Mouse (Mus musculus) mouse embryonic stem cell (cell line): Measurements from ENCODE around the gene Hmox1.

Experiments used
- in situ Hi-C, 2 experiments: fragments of 300-500 bp; cut with MboI; formaldehyde crosslinking; loops; 1 replicate in 1 of 2; 3 replicates in 1 of 2; pipeline ENCODE4 v1.14.3; 2019 to 2020; ENCODE audit warnings: low sequenced_read_pairs in 2 of 2, low pct_unique_long_range_greater_than_20kb in 1 of 2, mixed read lengths in 1 of 2; ENCODE audit not compliant: unreplicated experiment in 1 of 2

Hmox1 gene

DNA sequence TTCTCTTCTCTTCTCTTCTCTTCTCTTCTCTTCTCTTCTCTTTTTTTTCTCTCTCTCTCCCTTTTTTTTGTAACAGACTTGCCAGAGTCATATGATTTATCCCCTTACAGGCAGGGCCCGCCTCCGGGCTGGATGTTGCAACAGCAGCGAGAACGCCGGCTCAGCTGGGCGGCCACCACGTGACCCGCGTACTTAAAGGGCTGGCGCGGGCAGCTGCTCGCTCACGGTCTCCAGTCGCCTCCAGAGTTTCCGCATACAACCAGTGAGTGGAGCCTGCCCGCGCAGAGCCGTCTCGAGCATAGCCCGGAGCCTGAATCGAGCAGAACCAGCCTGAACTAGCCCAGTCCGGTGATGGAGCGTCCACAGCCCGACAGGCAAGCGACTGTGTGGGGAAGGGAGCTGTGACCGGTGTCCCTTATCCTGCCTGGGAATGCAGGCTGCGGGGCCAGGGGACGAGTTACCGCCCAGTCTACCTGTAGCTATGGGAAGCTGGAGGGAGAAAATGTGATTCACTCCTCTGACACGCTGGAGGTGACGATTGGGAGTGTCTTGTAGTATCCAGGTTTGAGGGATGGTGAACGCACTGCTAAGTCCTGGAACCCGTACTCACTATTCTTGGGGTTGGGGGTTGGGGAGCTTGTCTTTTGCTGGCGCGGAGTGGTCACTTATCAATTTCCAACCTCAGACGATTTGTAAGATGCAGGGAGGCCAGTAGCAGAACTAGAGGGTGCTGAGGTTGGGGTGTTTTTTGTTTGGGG, at the start of gene Hmox1:
Hmox1 (plus strand) TSS at position 223 of the 758 bp plus-strand sequence.
- in situ Hi-C loops, result no loop called here

- in situ Hi-C loops, result no loop called here
Measured at GRCm38 (mm10) chr8:75046303-75046702, 47.1 kb upstream of the Hmox1 start.

- in situ Hi-C loops, result no loop called here
Measured at GRCm38 (mm10) chr8:75047784-75048183, 45.6 kb upstream of the Hmox1 start.

GRCm38 (mm10) chr8:75053342-75053741, 40.1 kb upstream of the Hmox1 start:
- in situ Hi-C loops, result no loop called here

DNA sequence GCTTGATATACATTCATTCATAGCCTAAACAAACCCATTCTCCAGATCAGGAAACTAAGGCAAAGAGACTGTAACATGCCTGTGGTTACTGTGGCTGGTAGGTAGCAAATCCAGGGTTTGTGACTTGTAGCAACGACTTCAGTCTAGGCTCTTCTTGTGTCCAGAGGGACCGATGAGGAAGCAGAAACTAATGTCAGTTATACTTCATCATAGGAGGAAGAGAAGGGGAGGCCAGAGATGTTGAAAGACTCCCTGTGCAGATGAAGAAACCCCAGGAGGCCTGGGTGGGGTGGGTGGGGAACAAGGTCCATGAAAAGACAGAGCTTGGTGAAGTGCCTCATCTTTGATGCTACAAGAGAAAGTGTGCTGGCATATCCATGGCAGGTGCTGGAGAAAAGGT, 37.7 kb upstream of the Hmox1 start:
- in situ Hi-C loops, result no loop called here

DNA sequence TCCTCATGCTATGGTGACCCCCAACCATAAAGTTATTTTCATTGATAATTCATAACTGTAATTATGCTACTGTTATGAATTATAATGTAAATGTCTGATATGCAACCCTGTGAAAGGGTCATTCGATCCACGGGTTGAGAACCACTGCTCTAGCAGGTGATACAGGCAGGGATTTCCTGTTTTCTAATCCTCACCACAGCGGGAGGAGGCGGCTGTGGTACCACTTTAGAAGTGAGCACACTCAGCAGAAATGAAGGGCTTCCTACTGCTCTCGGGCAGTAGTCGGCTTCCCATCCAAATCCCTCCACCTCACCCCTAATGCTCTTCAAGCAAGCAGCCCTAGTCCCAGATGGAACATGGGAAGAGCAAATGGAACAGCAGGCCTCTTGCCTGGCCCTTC, 33.4 kb upstream of the Hmox1 start:
- in situ Hi-C loops, result no loop called here

- in situ Hi-C loops, result no loop called here
Measured at GRCm38 (mm10) chr8:75060815-75061214, 32.6 kb upstream of the Hmox1 start.

DNA sequence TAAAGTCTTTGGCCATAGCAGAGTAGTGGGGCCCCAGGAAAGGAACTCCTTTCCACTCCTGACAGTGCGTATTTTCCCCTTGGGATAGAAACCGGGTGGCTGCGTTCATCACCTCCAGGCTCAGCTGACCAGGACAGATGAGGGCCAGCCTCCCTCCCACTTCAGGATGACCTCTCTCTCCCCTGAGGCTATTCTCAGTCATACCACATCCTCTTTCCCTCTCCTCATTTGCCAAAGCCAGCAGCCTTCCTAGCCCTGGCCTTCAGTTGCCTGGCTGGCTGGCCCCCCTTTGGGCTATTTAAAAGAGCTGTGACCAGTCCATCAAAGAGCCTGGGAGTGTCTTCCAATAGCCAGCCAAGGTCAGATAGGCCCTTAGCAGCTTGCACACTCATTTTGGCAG, 30.1 kb upstream of the Hmox1 start:
- in situ Hi-C loops, result no loop called here

DNA sequence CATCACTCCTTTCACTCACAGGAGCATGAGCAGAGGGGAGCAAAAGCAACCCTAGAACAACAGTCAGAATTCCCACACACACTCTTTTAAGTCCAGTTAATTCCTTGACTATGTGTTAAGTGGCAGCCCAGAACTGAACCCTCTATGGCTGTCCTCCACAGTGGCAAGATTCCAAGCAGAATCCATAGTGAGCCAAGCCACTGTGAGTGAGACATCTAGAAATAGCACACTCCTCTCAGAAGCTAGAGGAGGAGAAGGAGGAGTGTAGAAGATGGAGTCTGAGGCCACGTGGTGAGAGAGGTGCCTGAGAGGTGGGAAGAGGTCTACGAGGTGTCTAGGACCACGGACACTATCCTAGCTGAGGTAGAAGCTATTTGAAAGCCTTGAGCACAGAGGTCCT, 28.6 kb upstream of the Hmox1 start:
- in situ Hi-C loops, result no loop called here

DNA sequence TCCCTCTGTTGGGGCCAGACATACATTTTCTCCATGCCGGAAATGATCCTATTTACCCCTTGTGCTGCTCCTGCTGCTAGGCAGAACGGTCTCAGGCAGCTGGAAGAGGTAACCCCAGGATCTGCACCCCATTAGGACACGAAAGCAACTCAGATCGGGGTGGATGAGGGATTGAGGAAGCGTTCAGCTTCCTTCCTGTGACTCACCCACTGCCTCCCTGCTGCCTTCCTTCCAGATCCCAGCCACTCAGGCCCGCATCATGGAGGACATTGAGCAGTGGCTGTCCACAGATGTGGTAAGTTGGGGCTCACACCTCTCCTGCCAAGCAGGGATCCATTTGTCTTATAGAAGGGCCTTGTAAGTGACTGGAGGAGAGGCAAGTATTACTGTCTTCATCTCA, 26.1 kb upstream of the Hmox1 start:
- in situ Hi-C loops, result no loop called here

- in situ Hi-C loops, result loop anchor here (10.0 kb wide), 2 partner anchors 145 to 155 kb away; partner anchors contain the start of gene Rasd2 (in 1 of the 2)
Measured at GRCm38 (mm10) chr8:75070297-75070696, 23.1 kb upstream of the Hmox1 start.

GRCm38 (mm10) chr8:75071627-75072346, 21.6 kb upstream of the Hmox1 start:
- in situ Hi-C loops, result loop anchor here (10.0 kb wide), 2 partner anchors 143 to 153 kb away; partner anchors contain the start of gene Rasd2 (in 1 of the 2)

GRCm38 (mm10) chr8:75074876-75075275, 18.5 kb upstream of the Hmox1 start:
- in situ Hi-C loops, result loop anchor here (10.0 kb wide), 2 partner anchors 140 to 150 kb away; partner anchors contain the start of gene Rasd2 (in 1 of the 2)

DNA sequence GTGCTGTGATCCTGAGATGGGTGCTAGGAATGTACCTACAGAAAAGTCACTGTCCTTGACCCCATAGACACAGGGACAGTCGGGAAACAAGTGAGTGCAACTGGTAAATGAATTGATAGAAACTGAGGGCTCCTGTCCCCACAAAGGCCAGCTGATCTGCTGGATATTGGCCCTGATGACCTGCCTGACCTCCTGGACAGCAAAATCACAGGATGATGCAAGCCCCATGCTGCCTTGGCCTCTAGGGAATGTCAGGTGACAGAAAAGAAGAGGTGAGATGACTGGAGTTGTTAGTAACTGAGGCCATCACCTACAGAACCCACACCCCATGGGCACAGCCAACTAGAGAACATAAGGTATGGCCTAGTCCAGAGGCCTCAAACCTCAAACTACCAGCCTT, 15.2 kb upstream of the Hmox1 start:
- in situ Hi-C loops, result loop anchor here (10.0 kb wide), 2 partner anchors 137 to 147 kb away; partner anchors contain the start of gene Rasd2 (in 1 of the 2)

DNA sequence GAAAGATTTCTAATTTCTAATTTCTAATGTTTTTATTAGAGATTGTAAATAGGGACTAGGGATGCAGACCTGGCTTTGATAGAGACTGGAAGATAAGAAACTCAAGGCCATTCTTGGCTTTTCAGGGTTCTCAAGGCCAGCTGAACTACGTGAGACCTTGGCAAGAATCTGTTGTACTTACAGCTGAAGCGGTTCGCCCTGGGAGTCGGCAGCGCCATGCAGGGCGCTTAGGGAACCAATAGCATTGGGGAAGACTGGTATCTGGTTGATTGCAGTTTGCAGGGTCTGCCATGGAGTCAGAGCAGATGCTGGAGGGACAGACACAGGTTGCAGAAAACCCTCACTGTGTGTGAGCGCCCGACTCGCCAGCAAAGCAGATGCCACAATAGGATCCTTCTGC, 14.6 kb upstream of the Hmox1 start:
- in situ Hi-C loops, result loop anchor here (10.0 kb wide), 2 partner anchors 136 to 146 kb away; partner anchors contain the start of gene Rasd2 (in 1 of the 2)

GRCm38 (mm10) chr8:75081364-75082040, 11.9 kb upstream of the Hmox1 start:
- in situ Hi-C loops, result no loop called here

- in situ Hi-C loops, result no loop called here
Measured at GRCm38 (mm10) chr8:75082181-75082805, 11.1 kb upstream of the Hmox1 start.

DNA sequence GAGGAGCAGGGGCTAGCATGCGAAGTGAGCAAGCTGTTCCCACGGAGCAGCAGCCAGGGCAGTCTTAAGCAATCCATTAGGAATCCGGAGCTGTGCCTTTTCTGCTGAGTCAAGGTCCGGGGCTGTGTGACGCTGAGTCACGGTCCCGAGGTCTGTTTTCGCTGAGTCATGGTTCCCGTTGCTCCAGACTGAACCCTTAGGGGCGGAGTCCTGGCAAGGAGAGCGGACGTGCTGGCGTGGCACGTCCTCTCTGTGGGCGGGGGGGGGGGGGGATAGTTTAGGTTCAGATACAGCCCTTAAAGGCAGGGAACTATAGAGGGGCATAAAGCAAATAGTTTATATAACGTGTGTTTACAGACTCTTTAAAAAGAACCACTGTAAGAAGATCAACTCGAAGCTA, 9.6 kb upstream of the Hmox1 start:
- in situ Hi-C loops, result no loop called here
